Mouse (Mus musculus) midbrain, postnatal 0 days (tissue): ENCODE measurements around the gene Bloc1s3. TPM values are rescaled to one million over a fixed set of nuclear protein-coding genes. Genes with fewer than 3 reads are reported as not detected.

ENCODE experiments used
- ATAC-seq: fragments of 200-750 bp; cut with Nextera tagmentation; 2 replicates; pipeline ENCODE4 v1.8.0; 2017; ENCODE audit warnings: moderate number of reproducible peaks, mild to moderate bottlenecking, moderate TSS enrichment, moderate library complexity; ENCODE audit not compliant: low FRiP score
- DNase-seq: peaks from one replicate; pipeline ENCODE4 v3.0.0-alpha.2; 2015; ENCODE audit warnings: low spot score
- H3K27ac ChIP-seq: fragments of 300-500 bp; sonication (generic); 2 replicates; pipeline ENCODE4 v1.5.1; 2014; ENCODE audit warnings: low read depth, mild to moderate bottlenecking, low read length, mixed read lengths
- H3K27me3 ChIP-seq: fragments of 300-500 bp; sonication (generic); 2 replicates; pipeline ENCODE4 v1.6.1; 2014; ENCODE audit warnings: low read length, control low read depth, mixed read lengths; ENCODE audit not compliant: insufficient read depth
- H3K36me3 ChIP-seq: fragments of 300-500 bp; sonication (generic); 2 replicates; pipeline ENCODE4 v1.6.1; 2014; ENCODE audit warnings: low read length, control low read depth, mixed read lengths; ENCODE audit not compliant: insufficient read depth
- H3K4me1 ChIP-seq: fragments of 300-500 bp; sonication (generic); 2 replicates; pipeline ENCODE4 v1.6.1; 2014; ENCODE audit warnings: mild to moderate bottlenecking, control low read depth, antibody characterized with exemption, low read length, mixed read lengths; ENCODE audit not compliant: insufficient read depth
- H3K4me2 ChIP-seq: fragments of 300-500 bp; sonication (generic); 2 replicates; pipeline ENCODE4 v1.6.1; 2014; ENCODE audit warnings: low read depth, mild to moderate bottlenecking, low read length, mixed read lengths; ENCODE audit not compliant: poor library complexity, severe bottlenecking
- H3K4me3 ChIP-seq: fragments of 300-500 bp; sonication (generic); 2 replicates; pipeline ENCODE4 v1.5.1; 2014; ENCODE audit warnings: low read depth, mild to moderate bottlenecking, low read length, moderate library complexity
- H3K9ac ChIP-seq: fragments of 300-500 bp; sonication (generic); replicated peaks from 2 replicates; pipeline ENCODE4 v1.6.1; 2014; ENCODE audit warnings: mild to moderate bottlenecking, low read length, moderate library complexity, mixed read lengths; ENCODE audit not compliant: poor library complexity, severe bottlenecking
- H3K9me3 ChIP-seq: fragments of 300-500 bp; sonication (generic); 2 replicates; pipeline ENCODE4 v1.6.1; 2016; ENCODE audit warnings: low read length, control low read depth
- CTCF ChIP-seq: IDR thresholded peaks from 2 replicates; pipeline ENCODE4 v1.5.1; 2016; ENCODE audit warnings: antibody characterized with exemption, mild to moderate bottlenecking
- WGBS: fragments of 180-500 bp; shearing (Covaris S2); extraction: QIAGEN DNeasy Blood & Tissue Kit; methylation state at CpG from one replicate; pipeline ENCODE4 v1.1.7; 2014; 5-methylcytosine and 5-hydroxymethylcytosine counted together
- polyA plus RNA-seq: library from polyadenylated mRNA; unstranded; fragments of >200 nt; fragmentation: Nextera tagmentation; extraction: Ambion mirVana; gene quantifications from 2 replicates; pipeline ENCODE4 v1.2.1, GENCODE M21; 2015
- total RNA-seq: library from RNA; depleted of rRNA; stranded (reverse); fragments of >200 nt; gene quantifications from 2 replicates; pipeline ENCODE4 v1.2.3, GENCODE M21; 2014

The Bloc1s3 gene
- total and polyA plus RNA-seq, 2 experiments from 2014 or later, result 3.9 to 21.4 TPM

DNA sequence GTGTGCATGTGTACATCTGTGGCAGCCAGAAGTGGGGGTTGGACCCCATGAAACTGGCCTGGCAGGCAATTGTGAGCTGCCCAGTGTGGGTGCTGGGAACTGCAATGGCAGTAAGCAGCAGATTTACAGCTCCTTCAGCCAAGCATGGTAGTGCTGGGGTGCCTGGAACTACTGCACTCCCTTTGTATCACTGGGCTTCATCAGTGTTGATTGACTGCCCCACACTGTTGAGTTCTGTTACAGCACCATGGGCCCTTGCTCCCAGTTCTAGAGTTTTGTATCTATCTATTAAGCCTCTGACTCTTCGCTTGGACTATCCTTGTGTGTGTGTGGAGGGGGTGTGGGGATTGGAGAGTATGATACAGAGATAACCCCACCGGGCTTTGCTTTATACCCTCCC is 31.1 kb downstream of the Bloc1s3 start:
- ATAC-seq (no peak), DNase-seq (no peak)
- Histone ChIP-seq H3K4me2 (no peak overlapping the region), H3K9me3 (no peaks in the 10 kb centered on the region), H3K27me3 (peaks cover 23% of the 10 kb centered on the region), H3K27ac (no peak overlapping the region), H3K4me1 (no peaks in the 10 kb centered on the region), H3K4me3 (no peak overlapping the region), H3K9ac (no peak overlapping the region), H3K36me3 (no peaks in the 10 kb centered on the region)
- no peak for TF ChIP-seq CTCF
- 71% methylated on average over 2 of the region's 2 CpGs for WGBS

DNA sequence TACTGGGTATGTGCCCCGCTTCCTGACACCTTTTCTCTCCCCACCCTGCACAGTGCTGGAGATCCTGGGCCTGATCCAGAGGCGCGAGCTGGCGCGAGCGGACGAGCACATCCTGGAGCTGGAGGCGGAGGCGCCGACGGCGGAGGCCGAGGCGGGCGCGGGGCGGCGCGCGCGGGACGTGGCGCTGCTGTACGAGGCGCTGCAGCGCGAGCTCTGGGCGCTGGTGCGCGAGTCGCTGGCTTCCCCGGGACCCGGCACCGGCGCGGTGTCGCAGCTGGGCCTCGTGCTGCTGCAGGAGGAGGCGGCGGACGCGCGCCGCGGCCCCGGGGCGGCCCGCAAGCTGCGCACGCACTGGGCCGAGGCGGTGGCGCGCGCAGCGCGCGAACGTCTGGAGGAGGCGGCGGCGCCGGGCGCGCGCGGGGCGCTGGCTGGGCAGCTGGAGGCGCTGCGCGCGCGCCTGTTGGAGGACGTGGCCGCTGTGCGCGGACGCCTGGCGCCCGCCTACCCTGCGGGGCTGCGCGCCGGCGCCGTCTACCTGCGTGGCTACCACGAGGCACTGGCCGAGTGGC is 34.2 kb downstream of the Bloc1s3 start:
- under 1% methylated on average over 49 of the region's 89 CpGs for whole genome bisulfite sequencing
- peaks cover 48% of the 10 kb centered on the region for H3K27me3 ChIP-seq
- no peaks in the 10 kb centered on the region for H3K9me3 ChIP-seq
- H3K4me2 ChIP-seq, result peak overlapping the region; percentile 81
- TF ChIP-seq CTCF, result no peak
- H3K4me3 ChIP-seq, result peak overlapping the region; percentile 49
- no peaks in the 10 kb centered on the region for H3K36me3 ChIP-seq
- H3K27ac ChIP-seq, result peak overlapping the region; percentile 76
- peak overlapping the region; percentile 74 for H3K9ac ChIP-seq
- ATAC-seq (peak; percentile 91), DNase-seq (peak; percentile 94)
- H3K4me1 ChIP-seq, result no peaks in the 10 kb centered on the region

DNA sequence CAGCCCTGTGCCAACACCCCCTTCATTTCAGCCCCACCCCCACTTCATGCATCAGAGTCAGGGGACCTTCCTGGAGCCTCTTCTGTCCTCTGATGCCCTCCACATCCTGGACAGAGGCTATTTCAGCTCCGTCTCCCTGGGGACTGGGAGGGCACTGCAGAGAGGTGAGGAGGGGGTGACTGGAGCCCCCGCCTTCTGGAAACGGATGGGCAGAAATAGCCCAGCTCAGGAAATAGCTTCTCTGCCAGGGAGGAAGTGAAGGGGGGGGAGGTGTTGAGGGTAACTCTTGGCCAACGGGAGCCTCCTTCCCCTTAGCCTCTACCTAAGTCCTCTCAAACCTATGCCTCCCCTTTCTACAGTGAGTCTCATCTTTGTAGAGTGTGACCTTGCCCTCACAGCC is 35.8 kb downstream of the Bloc1s3 start:
- Histone ChIP-seq H3K9ac (no peak overlapping the region), H3K36me3 (no peaks in the 10 kb centered on the region), H3K4me2 (no peak overlapping the region), H3K4me3 (no peak overlapping the region), H3K9me3 (no peaks in the 10 kb centered on the region), H3K27ac (no peak overlapping the region), H3K27me3 (peaks cover 45% of the 10 kb centered on the region), H3K4me1 (no peaks in the 10 kb centered on the region)
- DNase-seq, result no peak
- WGBS, result 31% methylated on average over 4 of the region's 4 CpGs
- no peak for ATAC-seq
- TF ChIP-seq CTCF, result no peak

DNA sequence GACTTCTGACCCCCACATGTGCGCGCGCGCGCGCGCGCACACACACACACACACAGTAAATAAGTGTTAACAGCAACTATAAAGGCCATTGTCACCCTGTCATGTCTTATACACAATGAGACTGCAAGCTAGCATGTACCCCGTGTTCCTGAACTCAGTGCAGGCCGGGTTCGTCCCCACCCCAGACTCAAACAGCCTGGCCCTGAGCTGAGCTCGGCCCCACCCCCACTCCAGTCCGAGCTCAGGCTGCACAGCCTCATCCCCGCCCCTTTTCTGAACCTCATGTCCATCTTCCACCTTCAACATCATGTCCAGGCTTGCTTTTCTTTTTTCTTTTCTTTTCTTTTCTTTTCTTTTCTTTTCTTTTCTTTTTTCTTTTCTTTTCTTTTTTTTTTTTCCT is 37.9 kb downstream of the Bloc1s3 start:
- H3K36me3 ChIP-seq, result no peaks in the 10 kb centered on the region
- H3K9me3 ChIP-seq, result no peaks in the 10 kb centered on the region
- peaks cover 52% of the 10 kb centered on the region for H3K27me3 ChIP-seq
- no peaks in the 10 kb centered on the region for H3K4me1 ChIP-seq
- H3K4me2 ChIP-seq, result no peak overlapping the region
- DNase-seq (no peak), ATAC-seq (no peak)
- H3K4me3 ChIP-seq, result no peak overlapping the region
- H3K27ac ChIP-seq, result no peak overlapping the region
- 13% methylated on average over 14 of the region's 14 CpGs for WGBS
- TF ChIP-seq CTCF, result no peak
- H3K9ac ChIP-seq, result no peak overlapping the region

DNA sequence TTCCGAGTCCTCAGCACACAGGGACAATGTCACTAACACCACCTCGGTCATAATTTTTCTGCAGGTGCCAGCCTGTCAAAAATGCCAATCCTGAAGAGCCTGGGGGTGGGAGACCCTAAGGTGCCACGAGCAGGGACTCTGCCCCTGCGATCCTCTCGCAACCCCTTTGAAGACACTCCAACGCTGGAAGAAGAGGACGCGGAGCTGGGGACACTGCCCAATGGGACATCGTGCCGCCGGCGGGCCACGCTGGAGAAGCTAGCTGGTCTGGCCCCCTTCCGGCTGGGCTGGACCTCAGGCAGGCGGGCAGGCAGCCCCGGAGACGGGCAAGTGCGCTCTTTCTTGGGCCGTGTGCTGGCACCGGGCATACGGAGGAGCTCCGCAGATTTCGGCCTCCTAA is 38.8 kb downstream of the Bloc1s3 start:
- H3K36me3 ChIP-seq, result no peaks in the 10 kb centered on the region
- no peaks in the 10 kb centered on the region for H3K9me3 ChIP-seq
- H3K27me3 ChIP-seq, result peaks cover 52% of the 10 kb centered on the region
- ATAC-seq (no peak), DNase-seq (no peak)
- no peak overlapping the region for H3K4me3 ChIP-seq
- no peak for TF ChIP-seq CTCF
- H3K4me2 ChIP-seq, result no peak overlapping the region
- no peak overlapping the region for H3K27ac ChIP-seq
- WGBS, result 19% methylated on average over 23 of the region's 23 CpGs
- H3K9ac ChIP-seq, result no peak overlapping the region
- no peaks in the 10 kb centered on the region for H3K4me1 ChIP-seq

DNA sequence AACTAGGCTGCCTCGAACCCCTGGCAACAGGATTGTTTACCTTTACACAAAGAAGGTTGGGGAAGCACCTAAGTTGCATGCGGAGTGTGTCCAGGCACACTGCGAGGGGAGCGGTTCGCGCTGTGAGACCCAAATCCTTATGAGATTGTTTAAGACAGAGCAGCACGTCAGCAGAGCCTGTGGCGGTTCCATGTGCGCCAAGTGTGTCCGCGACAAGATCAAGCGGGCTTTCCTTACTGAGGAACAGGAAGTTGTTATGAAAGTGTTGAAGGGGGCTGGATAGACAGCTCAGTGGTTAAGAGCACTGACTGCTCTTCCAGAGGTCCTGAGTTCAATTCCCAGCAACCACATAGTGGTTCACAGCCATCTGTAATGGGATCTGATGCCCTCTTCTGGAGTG is 39.9 kb downstream of the Bloc1s3 start:
- no peak for TF ChIP-seq CTCF
- no peak overlapping the region for H3K9ac ChIP-seq
- no peaks in the 10 kb centered on the region for H3K4me1 ChIP-seq
- H3K4me2 ChIP-seq, result no peak overlapping the region
- ATAC-seq, result no peak
- WGBS, result 61% methylated on average over 12 of the region's 12 CpGs
- DNase-seq, result no peak
- H3K27me3 ChIP-seq, result peaks cover 52% of the 10 kb centered on the region
- H3K4me3 ChIP-seq, result no peak overlapping the region
- H3K9me3 ChIP-seq, result no peaks in the 10 kb centered on the region
- no peaks in the 10 kb centered on the region for H3K36me3 ChIP-seq
- H3K27ac ChIP-seq, result no peak overlapping the region
